Mouse (Mus musculus) lung, postnatal 4 days (tissue): ENCODE data around the gene Nr2c2ap.
A peak's percentile ranks its signal among the peaks of the same experiment; 100 is the strongest.

Experiments
- DNase-seq, 2 experiments: peaks; one replicate each; pipeline ENCODE4 v3.0.0; 2021

Nr2c2ap gene

GRCm38 (mm10) chr8:70122863-70123262 lies 8.3 kb upstream of the Nr2c2ap start:
- DNase-seq: no peak

- DNase-seq: no peak
Observed at GRCm38 (mm10) chr8:70124992-70125391, 6.1 kb upstream of the Nr2c2ap start.

GRCm38 (mm10) chr8:70128435-70128834 lies 2.7 kb upstream of the Nr2c2ap start:
- peak; percentile 42 to 71 for DNase-seq

- peak; percentile 24 to 53 for DNase-seq
Observed at GRCm38 (mm10) chr8:70129309-70129952, 1.7 kb upstream of the Nr2c2ap start.

GRCm38 (mm10) chr8:70130066-70130465 lies 1.1 kb upstream of the Nr2c2ap start:
- no peak for DNase-seq

GRCm38 (mm10) chr8:70134086-70134485 lies 3.0 kb downstream of the Nr2c2ap start:
- no peak for DNase-seq

DNA sequence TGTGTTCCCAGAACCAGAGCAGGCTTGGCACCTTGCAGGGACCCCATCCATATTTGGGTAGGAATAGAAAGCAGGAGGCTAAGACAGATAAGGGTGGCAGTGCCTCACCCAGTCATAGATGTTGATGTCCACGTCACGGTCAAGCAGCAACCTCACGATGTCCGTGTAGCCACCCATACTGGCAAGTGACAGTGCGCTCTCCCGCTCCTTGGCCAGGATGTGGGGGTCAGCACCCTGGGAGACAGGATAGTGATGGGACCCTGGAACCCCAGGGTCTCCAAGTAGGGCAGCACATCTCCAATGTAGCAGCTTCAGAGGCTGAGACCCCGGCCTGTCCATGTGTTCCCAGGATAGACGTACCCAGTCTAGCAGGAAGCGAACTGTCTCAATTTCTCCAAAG lies 3.8 kb downstream of the Nr2c2ap start:
- no peak for DNase-seq

DNA sequence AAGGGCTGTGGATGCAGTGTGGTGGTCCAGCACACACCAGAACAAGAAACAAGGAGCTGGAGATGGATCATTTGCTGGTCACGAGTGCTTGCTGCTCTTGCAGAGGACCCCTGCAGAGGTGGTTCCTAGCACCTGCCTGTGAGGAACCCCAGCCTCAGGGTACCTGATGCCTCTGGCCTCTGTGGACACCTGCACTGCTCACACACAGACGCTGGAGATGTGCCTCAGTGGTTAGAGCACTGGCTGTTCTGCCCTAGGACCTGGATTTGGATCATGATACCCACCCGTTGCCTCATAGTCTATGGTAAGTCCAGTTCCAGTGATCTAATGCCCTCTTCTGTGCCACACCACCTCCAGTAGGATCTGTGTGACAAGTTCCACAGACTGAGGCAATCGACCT lies 5.5 kb downstream of the Nr2c2ap start:
- no peak for DNase-seq

DNA sequence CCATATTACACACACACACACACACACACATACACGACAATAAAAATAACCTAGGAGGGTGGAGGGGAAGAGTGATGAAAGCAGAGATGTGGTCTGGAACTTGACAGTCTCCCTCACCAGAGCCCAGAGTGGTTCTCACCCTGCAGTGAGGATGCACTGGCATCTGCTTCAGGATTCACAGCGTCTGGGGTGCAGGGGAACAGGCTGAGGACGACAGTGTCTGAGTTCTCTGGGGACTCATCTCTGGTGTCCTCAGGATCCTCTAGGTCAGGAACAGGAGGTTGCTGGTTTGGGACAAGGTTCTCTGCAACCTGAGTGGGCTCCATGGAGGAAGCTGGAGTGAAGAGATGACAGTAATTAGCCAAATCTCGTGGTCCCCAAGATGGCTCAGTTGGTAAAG lies 6.8 kb downstream of the Nr2c2ap start:
- no peak for DNase-seq

GRCm38 (mm10) chr8:70139026-70139857 lies 8.1 kb downstream of the Nr2c2ap start, which contains the start of the genes Rfxank, Borcs8 and Mef2b:
TSS of gene Rfxank (minus strand) at chr8:70139154.
TSS of gene Borcs8 (plus strand) at chr8:70139499.
TSS of gene Mef2b (plus strand) at chr8:70139711.
- peak; percentile 99 for DNase-seq

DNA sequence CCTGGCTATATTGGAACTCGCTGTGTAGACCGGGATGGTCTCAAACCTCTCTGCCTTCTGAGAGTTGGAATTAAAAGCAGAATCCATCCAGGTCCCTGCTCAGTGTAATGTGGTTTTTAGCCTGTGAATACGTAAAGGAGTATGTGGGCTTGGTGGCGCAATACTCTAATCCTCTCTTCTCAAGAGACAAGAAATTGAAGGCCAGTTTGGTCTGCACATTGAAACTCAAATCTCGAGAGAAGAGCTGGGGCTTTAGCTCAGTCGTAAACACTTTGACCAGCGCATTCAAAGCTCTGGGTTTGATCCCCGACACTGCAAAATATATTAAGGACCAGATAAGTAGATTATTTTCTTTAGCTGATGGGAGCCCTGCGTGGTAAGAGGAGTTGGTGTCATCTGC lies 8.8 kb downstream of the Nr2c2ap start:
- no peak for DNase-seq

GRCm38 (mm10) chr8:70147678-70148607 lies 16.8 kb downstream of the Nr2c2ap start:
- no peak for DNase-seq

GRCm38 (mm10) chr8:70150158-70150557 lies 19.0 kb downstream of the Nr2c2ap start:
- DNase-seq: no peak

- DNase-seq: peak; percentile 82 to 83
Observed at GRCm38 (mm10) chr8:70152537-70153257, 21.6 kb downstream of the Nr2c2ap start.

GRCm38 (mm10) chr8:70157240-70157800 lies 26.2 kb downstream of the Nr2c2ap start:
- DNase-seq: no peak

GRCm38 (mm10) chr8:70158069-70158853 lies 27.1 kb downstream of the Nr2c2ap start:
- DNase-seq: peak; percentile 80 to 82

DNA sequence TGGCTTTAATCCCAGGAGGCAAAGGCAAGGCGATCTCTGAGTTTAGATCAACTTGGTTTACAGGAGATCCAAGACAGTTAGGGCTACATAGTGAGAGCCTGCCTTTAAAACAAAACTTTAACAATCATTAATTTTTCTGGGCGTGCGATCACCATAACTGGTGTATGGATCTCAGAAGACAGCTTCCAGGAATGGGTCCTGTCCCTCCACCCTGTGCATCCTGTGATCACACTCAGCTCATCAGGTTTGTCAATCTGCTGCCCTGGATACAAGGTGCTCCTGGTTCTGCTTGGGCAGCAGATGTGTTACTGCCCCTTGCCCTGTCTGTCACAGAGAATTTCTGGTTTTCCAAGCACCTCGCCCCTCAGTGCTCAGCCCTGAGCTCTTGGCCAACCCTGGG lies 28.1 kb downstream of the Nr2c2ap start:
- no peak for DNase-seq

DNA sequence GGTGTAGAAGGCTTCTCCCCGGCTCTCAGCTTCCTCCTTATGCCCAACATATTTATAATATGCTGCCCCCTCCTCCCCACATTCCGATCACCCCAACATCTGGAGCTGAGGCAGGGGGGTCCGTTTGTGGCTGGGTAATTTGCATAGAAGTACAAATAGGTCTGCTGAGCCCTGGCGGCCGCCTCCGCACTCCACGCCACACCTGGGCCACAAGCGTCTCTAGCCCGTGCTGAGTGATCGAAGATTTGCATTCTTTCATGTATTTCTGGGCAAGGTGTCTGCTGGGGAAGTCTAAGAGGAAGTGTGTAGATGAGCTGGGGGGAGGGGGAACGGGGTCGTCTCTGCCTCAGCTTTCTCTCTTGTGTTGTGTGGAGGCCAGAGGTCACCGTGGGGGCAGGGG lies 28.9 kb downstream of the Nr2c2ap start:
- DNase-seq: no peak

DNA sequence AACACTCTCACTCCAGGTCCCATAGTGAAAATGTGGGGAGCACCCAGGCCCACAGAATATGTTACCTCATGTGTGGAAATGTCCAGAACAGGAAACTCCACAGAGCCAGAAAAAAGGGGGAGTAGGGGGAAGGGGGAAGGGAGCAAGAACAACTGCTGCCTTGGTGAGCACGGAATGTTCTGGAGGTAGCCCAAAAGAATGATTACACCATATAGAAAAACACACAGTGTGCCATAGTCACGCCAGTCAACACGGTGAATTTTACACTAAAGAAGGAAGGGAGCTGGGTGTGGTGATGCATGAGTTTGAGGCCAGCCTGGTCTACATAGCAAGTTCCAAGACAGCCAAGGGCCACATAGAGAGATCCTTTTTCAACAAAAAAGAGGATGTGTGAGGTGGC lies 32.2 kb downstream of the Nr2c2ap start:
- DNase-seq: no peak

DNA sequence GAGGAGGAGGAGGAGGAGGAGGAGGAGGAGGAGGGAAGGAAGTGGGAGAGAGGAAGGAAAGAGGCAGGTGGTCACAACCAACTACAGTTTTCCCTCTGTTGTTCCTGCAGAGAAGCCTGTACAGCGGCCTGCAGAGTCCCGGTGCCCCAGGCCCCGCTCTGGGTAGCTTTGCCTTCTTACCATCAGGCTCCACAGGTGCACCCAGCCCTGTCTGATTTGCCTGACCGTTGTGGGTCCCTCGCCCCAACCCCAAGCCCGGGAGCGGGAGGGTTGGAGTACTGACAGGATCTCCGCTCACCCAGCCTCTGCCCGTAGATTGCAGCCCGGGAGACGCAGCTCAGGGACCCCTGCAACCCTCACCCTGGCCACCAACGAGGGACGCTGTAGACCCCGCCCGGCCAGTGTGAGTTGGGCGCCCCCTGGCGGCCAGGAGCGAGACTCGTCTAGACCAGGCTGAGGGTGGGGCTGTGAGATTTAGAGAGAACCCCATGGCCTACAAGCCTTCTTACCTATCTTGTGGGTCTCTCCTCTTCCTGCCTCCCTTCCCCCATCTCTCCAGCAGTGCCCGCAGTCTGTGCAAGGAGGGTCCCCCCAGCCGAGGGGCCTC lies 35.5 kb downstream of the Nr2c2ap start:
- DNase-seq: peak; percentile 70 to 79

GRCm38 (mm10) chr8:70170116-70170515 lies 39.0 kb downstream of the Nr2c2ap start:
- no peak for DNase-seq
